Mouse (Mus musculus) regulatory T cell (primary cell): ENCODE data around the gene Cd86.

Experiments
- in situ Hi-C: fragments of 300-600 bp; cut with MboI, MseI; formaldehyde crosslinking; loops from one replicate; pipeline ENCODE4 v1.15.1; 2025; ENCODE audit warnings: high pct_unique_total_duplicates

Gene Cd86

GRCm38 (mm10) chr16:36598265-36598664 is 67.6 kb downstream of the Cd86 start:
- in situ Hi-C loops, result no loop called here

DNA sequence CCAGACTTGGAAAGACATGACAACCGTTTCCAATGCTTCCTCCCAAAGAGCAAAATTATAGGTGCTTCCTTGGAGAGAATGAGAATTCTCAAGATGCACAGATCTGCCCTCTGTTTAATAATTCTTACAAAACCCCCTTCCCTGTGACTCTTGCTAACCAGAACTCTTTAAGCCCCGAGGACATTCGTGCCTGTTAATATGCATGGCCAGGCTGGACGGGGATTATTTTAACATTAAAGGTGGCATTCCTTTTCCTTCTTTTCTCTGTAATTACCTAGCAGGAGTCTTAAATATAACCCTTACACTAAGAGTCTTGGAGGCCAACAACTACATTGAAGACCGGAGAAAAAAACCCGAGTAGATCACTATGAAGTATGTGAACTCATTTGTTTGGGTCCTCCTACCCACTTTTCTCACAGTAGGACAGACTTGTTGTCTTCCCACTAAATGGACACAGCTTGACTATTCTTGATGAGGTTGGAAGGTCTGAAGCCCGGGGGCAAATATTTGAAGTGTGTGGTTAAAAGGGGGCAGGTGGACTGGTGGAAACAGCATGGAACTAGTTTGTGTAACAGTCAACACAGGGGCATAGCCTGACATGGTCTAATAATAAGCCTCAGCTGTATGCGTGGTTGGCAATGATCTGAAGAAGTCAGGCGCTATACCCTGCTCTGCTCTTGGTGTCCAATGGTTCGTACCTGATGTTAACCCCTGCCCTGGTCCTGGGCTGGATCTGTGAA is 69.0 kb downstream of the Cd86 start:
- in situ Hi-C loops, result no loop called here

DNA sequence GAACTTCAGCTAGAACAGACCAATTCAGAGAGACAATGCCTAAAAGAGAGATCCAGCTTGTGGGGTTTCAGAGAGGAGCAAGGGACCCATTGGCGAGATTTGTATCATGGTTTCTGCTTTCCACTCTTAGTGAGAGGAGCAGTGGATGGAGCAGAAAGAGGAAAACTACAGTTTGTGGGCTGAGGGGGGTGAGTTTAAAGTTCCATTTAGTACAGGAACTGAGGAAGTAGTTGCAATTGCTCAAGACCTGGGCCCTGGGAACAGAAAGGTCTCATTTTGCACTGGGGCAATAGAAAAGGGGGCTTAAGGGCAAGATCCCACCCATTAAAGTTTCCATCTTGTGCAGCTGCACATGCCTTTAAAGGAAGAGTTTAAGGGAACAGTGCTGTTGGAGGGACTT is 76.0 kb downstream of the Cd86 start:
- in situ Hi-C loops, result no loop called here

- in situ Hi-C loops, result no loop called here
Observed at GRCm38 (mm10) chr16:36587971-36588370, 77.9 kb downstream of the Cd86 start.

GRCm38 (mm10) chr16:36582073-36582472 is 83.8 kb downstream of the Cd86 start:
- in situ Hi-C loops, result no loop called here

- in situ Hi-C loops, result no loop called here
Observed at GRCm38 (mm10) chr16:36571942-36572341, 93.9 kb downstream of the Cd86 start.

DNA sequence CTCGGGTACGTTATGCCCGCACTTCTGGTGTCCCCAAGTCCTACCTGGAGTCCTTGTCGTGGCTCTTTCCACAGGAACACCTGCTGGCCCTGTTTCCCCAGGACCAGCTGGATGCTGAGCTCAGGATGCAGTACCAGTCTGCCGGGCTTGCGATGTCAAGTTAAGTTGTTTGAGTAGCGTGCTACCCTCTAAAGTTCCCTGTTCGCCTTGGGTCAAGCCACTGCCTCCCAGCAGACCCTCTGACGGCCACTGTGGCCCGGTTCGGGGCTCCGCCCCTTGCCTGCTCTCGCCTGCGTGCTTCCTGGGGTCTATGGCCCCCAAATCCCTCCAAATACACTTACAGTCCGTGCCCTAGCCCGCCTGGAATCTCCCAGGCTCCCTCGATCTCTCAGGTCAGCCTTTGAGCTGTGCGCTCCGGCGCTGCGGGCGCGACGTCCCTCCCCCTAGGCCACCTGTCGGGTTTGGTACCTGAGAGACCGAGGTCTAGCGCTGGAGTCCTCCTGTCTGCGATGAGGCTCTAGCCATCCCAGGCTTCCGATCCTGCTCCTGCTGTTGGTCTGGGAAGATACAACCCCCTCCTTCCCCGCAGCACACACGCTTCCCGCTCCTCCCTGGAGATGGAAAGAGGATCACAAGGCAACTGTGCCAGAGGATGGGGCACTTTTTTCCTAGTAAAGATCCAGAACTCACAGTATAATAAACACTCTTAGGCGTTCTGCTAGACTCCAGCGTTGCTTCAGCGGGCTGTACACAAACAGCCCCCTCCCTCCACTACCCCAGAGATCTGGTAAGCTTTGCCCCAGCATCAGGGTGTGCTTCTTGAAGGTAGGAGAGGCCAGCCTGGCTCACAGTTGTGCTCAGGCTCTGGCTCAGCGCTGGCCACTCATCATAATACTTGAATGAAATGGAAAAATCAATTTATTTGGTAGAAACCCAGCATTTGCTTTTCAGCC is 104.2 kb downstream of the Cd86 start, which contains the start of gene Casr:
TSS of gene Casr (minus strand) at position 756 of the 953 bp plus-strand sequence.
- in situ Hi-C loops, result no loop called here

DNA sequence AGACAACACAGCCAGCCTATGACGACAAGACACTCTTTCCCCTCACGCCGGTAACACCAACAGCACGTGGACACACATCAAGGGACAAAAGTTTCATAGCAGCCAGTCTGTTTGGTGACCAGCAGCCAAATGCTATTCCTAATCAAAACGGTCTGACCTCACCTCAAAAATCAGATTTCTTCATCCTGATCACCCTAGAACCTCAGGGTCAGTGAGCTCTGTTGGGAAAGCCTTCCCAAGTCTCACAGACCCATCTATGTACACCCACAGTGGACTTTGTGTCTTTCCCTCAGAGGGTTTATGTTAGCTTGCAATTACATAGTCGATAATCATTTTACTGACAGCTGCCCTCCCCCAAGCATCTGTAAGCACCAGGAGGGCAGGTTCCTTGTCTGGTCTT is 106.3 kb downstream of the Cd86 start:
- in situ Hi-C loops, result no loop called here

DNA sequence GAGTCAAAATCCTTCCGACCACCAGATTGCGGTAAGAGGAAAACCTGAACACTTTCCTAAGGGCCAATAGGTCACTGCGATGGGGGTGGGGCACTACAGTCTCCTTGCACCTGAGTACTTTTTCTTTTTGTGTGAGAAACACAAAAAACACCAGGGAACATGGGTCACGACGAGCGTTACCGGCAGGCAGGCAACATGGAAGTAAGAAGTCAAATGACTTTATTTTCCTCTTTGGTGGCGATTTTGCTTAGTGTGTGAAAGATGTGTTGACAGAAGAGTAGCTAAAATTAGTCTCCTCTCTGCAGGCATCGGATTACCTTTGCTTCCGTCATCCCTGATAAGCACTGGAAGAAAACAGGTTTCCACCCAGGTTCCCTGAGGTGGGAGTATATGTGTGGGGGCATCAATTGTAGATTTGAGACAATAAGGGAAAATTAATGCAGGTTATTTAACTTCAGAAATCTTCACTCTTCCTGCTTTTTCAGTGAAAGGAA is 110.2 kb downstream of the Cd86 start:
- in situ Hi-C loops, result no loop called here
